Mouse (Mus musculus) kidney, adult 2 months (tissue): ENCODE measurements around the gene Gm9045. TPM values are rescaled to one million over a fixed set of nuclear protein-coding genes. Genes with fewer than 3 reads are reported as not detected.
"Not testable (repeated sequence)": the region's sequence is repeated elsewhere in the genome, so short reads cannot be mapped to it uniquely, and the experiment has no call there.

Experiments used
- DNase-seq: peaks from one replicate; pipeline ENCODE4 v3.0.0; 2021
- H3K27ac ChIP-seq: fragments of 200-500 bp; 2 replicates; pipeline ENCODE4 v1.5.1; 2012; ENCODE audit warnings: low read depth, low read length, control low read depth, inconsistent platforms; ENCODE audit not compliant: insufficient read depth
- H3K27me3 ChIP-seq: fragments of 200-500 bp; replicated peaks from 2 replicates; pipeline ENCODE4 v1.6.1; 2012; ENCODE audit warnings: mild to moderate bottlenecking, moderate library complexity, low read length, inconsistent platforms; ENCODE audit not compliant: control insufficient read depth, insufficient read depth
- H3K36me3 ChIP-seq: fragments of 200-500 bp; 2 replicates; pipeline ENCODE4 v1.6.1; 2012; ENCODE audit warnings: mild to moderate bottlenecking, moderate library complexity, low read length, inconsistent platforms; ENCODE audit not compliant: control insufficient read depth, insufficient read depth
- H3K4me1 ChIP-seq: fragments of 200-500 bp; 2 replicates; pipeline ENCODE4 v1.6.1; 2011; ENCODE audit warnings: low read length; ENCODE audit not compliant: control insufficient read depth, insufficient read depth
- H3K4me3 ChIP-seq: fragments of 200-500 bp; 2 replicates; pipeline ENCODE4 v1.5.1; 2011; ENCODE audit warnings: mild to moderate bottlenecking, low read depth, low read length, control low read depth; ENCODE audit not compliant: insufficient read depth
- CTCF ChIP-seq: fragments of 200-500 bp; conservative IDR thresholded peaks from 2 replicates; pipeline ENCODE4 v1.5.1; 2011; ENCODE audit warnings: low read depth, mild to moderate bottlenecking, control low read depth, low read length, moderate library complexity, mixed read lengths; ENCODE audit not compliant: insufficient read depth, insufficient read length
- POLR2A ChIP-seq: fragments of 200-500 bp; IDR thresholded peaks from one replicate; pipeline ENCODE4 v1.6.1; 2011; ENCODE audit warnings: low read depth, low read length, control low read depth
- WGBS: fragments of 180-500 bp; shearing (Covaris S2); methylation state at CpG from one replicate; pipeline ENCODE4 v1.1.7; 2018; 5-methylcytosine and 5-hydroxymethylcytosine counted together
- polyA plus RNA-seq: library from polyadenylated mRNA; depleted of rRNA; stranded (reverse); fragments of >200 nt; gene quantifications from 2 replicates; pipeline ENCODE4 v1.2.3, GENCODE M21; 2012; rRNA removed

Gene Gm9045
- polyA plus RNA-seq, 1 experiment: not detected

DNA sequence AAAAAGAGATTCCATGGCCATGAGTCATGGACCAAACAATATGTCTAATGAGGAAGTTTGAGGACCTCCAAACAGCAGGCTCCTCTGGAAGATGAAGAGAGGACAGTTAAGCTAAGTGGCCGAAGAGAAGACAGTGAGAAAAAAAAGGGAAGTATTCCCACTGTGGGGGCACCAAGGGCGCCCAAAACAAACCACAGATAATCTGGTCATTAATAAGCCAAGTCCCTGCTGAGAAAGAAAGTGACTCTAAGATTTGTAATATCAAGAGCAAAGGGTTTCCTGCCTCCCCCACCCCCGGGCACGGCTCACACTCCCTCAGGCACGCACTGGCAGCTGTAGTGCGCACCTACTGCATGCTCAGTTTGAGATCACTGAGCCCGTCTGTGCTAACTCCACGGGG is 18.6 kb downstream of the Gm9045 start:
- no peaks in the 10 kb centered on the region for H3K36me3 ChIP-seq
- no peaks in the 10 kb centered on the region for H3K4me1 ChIP-seq
- no peak overlapping the region for H3K27ac ChIP-seq
- DNase-seq: no peak
- WGBS: 58% methylated on average over 8 of the region's 8 CpGs
- no peak for TF ChIP-seq CTCF
- no peak for TF ChIP-seq POLR2A
- H3K27me3 ChIP-seq: no peaks in the 10 kb centered on the region
- no peak overlapping the region for H3K4me3 ChIP-seq

GRCm38 (mm10) chr10:118302133-118302532 is 35.5 kb downstream of the Gm9045 start:
- H3K27ac ChIP-seq, H3K4me1 ChIP-seq, H3K27me3 ChIP-seq, H3K4me3 ChIP-seq, H3K36me3 ChIP-seq, DNase-seq: not testable (repeated sequence)
- WGBS: 44% methylated on average over 2 of the region's 2 CpGs

DNA sequence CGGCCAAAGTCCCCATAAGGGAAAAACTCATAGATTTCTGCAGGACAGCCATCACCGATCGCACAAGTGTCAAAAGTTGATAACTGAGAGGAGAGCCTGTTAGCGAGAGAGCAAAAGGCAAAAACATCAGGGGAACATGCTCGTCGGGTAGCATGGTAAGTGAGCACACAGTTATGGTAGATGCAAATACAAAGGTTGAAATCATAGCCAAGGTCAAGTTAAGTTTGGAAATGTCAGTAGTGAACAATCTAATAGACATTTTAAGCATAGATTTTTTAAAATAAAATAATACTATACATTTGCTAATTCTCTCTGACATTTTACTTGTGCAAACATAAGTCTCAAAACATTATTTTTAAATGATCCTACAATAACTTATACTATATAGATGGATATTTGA is 42.7 kb downstream of the Gm9045 start, which contains the start of gene Iltifb:
Gene Iltifb (minus strand): TSS at position 101 of the 400 bp plus-strand sequence.
- no peak within 1 kb of the TSS for H3K27ac ChIP-seq
- WGBS: 94% methylated on average over 6 of the region's 6 CpGs
- H3K27me3 ChIP-seq: no peaks in the 10 kb centered on the region
- DNase-seq: no peak
- no peaks in the 10 kb centered on the region for H3K4me1 ChIP-seq
- H3K4me3 ChIP-seq: no peak within 1 kb of the TSS
- no peaks in the 10 kb centered on the region for H3K36me3 ChIP-seq
- TF ChIP-seq CTCF: no peak
- no peak for TF ChIP-seq POLR2A

Other genes starting within 250 kb of the Gm9045 start
- 3.3 TPM in 2 replicates for gene Mdm1, start 196.0 kb downstream of the Gm9045 start, polyA plus RNA-seq
- not detected in 2 replicates for gene Il22, start 132.9 kb downstream of the Gm9045 start, polyA plus RNA-seq
- gene Gm32717, start 97.1 kb downstream of the Gm9045 start, polyA plus RNA-seq: not detected in 2 replicates
- gene Gm32802, start 79.1 kb downstream of the Gm9045 start, polyA plus RNA-seq: not detected in 2 replicates
- gene Iltifb, start 42.8 kb downstream of the Gm9045 start, polyA plus RNA-seq: not detected in 2 replicates
- gene Gm9040, start 10.9 kb downstream of the Gm9045 start, polyA plus RNA-seq: not detected in 2 replicates
- gene Gm9044, start 5.4 kb downstream of the Gm9045 start, polyA plus RNA-seq: not detected in 2 replicates
- not detected in 2 replicates for gene Gm9046, start 5.4 kb upstream of the Gm9045 start, polyA plus RNA-seq
- gene Gm9048, start 10.8 kb upstream of the Gm9045 start, polyA plus RNA-seq: not detected in 2 replicates
- not detected in 2 replicates for gene Gm9049, start 16.3 kb upstream of the Gm9045 start, polyA plus RNA-seq
- gene Ifng, start 103.2 kb upstream of the Gm9045 start, polyA plus RNA-seq: not detected in 2 replicates